Mouse (Mus musculus) adrenal gland, adult (tissue): ENCODE measurements around the gene Akna.

ENCODE experiments used
- DNase-seq, 2 experiments: peaks; one replicate each; pipeline ENCODE4 v3.0.0; 2022 to 2023; ENCODE audit warnings: low spot score in 1 of 2; ENCODE audit not compliant: inconsistent age in 2 of 2

Gene Akna

DNA sequence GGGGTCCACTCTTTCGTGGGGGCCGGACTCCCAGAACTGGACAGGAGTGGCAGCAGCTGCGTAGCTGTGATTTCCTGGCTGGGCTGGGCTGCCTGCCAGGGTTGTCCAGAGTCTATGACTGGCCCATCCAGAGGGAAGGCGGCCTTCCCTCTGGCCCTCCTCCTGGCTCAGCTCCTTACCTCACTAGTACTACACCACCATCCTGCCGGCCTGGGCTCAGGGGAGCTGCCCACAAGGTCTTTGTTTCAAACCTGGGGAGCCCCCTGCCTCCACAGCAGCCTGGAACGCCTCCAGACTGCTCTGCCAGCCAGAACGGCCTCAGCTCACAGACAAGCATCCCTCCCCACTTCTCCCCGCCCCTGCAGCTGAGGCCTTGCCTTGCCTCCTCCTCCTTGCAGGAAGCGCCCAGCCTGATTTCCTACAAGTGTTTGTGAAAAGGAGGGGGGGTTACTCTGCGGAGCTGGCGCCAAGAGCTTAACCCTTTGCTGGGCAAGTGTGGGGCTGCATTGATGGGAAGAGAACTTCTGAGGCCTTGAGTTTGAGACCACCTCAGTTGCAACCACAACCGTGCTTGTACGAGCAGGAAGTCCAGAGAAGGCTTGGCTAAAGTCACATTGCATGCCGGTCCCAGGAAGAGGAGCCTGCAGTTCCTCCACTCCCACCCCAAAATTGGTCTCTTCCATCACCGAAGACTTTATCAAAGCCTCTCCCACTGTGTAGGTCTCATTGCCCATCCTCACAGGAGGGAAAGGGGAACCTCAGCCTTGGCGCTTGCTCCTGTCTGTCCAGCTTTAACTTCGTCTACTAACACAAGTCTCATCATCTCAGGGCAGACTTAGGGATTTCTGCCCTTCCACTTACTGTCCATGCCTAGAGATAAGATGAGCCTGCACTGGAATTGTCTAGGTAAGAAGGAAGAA, at the start of gene Akna:
Gene Akna, minus strand, starts transcription at position 315 of the 920 bp plus-strand sequence.
- DNase-seq = peak; percentile 93 to 96

DNA sequence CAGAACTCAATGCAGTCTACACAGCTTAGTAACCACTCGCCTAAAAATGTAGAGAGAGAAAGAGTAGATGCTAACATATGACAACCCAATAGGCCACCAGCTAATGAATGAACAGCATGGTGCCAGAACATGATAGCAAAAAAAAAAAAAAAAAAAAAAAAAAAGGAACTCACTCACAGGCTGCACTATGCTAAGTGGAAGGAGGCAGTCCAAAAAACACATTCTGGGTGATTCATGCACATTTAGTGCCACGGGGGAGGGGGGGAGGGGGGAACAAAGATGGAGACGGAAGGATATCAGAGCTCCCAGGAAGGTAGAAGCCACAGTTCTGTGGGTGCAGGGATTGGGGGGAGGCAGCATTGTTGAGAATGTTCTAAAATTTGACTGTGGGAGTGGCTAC, 49.4 kb upstream of the Akna start:
- no peak for DNase-seq

DNA sequence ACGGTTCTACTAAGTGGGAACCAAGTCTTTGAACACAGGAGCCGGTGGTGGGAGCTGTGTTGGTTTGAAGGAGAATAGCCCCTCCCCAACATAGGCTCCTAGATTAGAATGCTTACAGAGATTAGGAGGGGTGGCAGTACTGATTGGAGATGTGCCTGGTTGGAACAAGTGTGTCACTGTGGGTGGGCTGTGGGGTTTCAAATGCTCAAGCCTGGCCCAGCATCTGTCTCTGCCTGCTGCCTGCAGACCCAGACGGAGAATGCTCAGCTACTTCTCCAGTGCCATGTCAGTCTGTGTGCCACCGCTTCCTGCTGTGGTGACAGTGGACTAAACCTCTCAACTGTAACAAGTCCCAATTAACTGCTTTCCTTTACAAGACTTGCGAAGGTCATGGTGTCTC, 47.4 kb upstream of the Akna start:
- DNase-seq = no peak

DNA sequence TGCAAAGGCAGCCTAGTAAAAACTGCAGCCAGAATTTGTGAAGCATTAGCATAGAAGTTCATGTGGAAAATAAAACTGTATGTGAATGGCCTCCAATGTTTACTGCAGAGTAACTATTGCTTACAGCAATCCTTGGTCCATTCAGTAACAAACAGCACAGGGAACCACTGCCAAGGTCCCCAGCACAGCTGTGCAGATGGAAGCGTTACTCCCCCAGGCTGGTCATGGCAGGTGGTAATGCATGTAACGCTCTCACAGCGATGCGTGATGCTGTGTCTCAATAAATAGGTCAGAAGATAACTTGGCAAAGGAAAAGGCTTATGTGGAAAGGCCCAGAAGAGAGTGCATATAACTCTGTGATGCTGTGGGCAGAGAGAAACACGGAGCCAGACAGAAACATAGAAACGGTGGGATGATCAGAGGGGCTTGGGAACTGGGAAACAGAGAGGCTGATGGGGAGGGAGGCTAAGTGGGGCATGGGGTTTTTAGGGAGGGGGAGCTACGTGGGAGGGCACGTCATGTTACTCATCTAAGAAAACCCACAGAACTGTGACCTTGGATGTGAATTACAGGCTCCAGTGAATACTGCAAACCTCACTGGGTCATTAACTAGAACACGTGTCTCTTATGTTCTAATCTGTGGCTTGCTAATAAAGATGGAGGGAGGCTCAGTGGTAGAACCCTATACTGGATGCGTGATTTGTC, 41.4 kb upstream of the Akna start:
- peak in 1 of 2 experiments; percentile 64 for DNase-seq

DNA sequence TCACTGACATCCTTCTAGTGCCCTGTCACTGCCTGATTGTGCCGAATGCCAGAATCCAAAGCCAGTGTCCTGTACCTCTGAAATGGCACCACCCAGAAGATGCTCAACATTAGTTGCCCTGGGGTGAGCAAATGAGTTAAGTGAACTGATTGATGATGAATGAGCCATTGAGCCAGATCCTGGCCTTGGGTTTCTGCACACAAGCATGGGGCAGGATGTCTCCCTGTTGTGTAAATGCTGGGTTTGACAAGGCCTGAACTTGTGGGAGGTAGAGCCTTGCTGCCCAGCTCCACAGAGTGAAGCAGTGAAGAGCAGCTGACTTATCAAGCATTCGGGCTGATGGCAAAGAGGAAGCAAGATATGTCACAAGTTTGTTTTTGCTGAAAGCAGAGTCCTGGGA, 39.9 kb upstream of the Akna start:
- peak; percentile 47 to 81 for DNase-seq

DNA sequence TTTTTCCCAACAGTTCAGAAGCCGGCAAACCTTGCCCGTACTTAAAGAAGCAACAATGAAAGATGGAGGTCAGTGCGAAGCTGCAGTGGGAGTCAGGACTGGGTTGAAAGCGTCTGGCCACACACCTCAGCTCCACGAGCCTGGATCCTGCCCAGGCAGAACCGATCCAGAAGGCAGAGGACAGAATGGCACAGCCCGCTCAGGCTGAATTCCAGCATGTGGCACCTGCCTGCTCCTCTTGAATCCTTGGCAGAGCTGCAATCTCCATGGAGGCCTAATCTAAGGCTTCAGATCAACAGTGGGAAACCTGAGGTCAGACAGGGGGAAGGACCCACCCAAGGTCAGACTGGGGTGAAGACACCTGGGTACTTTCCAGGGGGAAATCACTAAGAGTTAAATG, 38.5 kb upstream of the Akna start:
- DNase-seq = no peak

DNA sequence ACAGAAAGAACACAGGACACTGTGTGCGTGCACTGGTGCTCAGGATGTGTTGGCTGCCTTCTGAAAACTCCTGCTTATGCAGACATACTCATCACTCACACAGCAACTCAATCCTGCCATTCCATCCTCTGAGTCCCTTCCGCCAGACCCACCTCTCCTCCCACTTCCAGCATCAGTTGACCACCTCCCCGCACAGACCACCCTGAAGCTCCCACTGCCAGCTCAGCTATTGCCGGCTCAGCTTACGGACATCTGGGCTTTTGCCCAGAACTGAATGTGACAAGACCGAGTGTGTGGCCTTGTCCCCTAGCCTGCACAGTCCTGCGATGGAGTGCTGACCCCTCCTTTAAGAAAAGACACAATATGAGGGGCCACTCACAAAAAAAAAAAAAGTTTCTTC, 37.1 kb upstream of the Akna start:
- DNase-seq = peak; percentile 47 to 59

DNA sequence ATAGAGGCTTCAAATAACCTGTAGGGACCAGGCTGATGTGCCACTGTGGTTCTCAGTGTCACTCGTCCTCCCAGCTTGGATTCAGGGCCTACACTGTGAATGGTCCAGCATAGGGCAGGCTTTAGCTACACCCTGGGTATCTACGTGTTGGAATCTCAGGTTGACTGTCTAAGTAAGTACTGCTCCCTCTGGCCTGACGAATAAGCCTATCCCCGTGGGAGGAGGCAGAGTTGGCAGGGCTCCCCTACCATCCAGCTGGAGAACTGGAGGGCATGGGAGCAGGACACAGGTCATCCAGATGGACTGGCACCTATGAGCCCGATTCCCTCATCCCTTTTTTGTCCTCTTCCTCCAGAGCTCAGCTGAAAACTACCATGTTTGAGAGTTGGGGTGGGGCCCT, 34.8 kb upstream of the Akna start:
- DNase-seq = no peak

DNA sequence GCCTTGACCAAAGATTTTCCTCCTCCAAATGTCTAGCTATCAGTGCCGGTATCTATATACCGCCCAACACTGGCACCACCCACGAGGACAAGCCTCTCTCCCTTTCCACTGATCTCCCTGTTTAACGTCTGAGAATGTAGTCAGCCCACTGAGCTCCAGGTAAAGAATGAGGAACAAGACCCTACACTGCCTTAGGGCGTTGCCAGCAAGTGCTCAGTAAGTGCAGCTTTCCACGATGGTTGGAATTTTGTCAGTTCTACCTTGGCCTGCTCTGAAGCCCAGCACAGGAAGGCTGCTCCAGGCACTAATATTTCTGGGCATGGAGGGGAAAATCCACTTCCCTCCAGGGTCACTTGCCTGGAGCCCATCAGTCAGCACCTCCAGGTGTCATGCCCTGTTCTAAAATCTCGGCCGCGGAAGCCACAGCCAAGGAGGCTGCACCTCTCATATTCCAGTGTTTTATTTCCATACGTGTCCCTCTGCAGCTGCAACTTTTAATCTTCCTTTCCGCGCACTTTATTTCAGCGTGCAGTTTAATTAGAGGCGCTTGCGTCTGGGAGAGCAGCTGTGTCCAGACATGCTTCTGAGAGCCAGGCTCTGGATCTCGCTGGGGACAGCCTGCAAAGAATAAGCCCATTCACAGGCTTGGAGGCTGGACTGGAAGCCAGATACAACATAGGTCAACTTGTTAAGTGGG, 34.1 kb upstream of the Akna start:
- DNase-seq = no peak

DNA sequence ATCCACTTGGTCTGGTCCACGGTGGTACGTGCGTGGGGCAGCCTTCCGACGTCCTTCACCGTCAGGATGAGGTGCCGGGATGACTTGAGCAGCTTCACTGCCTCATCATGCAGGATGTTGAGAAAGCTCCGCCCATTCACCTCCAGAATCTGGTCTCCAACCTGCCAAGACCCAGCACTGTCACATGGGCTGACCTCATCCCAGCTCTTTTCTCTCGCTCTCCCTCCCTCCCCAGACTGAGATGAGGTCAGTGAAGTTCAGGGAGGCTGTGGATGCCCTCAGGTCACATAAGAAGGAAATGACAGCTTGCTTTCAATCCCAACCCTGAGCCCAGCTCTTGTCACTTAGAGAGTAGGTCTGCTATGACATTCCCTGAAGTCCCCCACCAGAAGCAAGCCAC, 32.2 kb upstream of the Akna start:
- no peak for DNase-seq

DNA sequence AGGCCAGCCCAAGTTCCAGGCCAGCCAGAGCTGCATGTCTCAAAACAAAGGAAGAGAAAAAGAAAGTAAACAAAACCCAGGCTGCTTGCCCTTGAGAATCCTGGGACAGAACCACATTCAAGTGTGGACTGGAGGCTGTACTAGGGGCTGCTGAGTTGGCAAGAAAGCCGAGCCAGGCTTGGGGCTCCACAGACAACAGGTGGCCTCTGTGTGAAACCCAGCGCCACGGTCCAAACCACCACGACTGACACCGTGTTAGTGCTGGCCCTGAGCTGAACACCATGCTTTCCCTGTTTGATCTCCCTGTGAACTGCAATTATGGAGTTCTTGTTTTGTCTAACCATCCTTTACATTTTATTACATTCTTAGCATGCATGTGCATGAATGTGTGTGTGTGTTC, 27.9 kb upstream of the Akna start:
- DNase-seq = peak in 1 of 2 experiments; percentile 62

DNA sequence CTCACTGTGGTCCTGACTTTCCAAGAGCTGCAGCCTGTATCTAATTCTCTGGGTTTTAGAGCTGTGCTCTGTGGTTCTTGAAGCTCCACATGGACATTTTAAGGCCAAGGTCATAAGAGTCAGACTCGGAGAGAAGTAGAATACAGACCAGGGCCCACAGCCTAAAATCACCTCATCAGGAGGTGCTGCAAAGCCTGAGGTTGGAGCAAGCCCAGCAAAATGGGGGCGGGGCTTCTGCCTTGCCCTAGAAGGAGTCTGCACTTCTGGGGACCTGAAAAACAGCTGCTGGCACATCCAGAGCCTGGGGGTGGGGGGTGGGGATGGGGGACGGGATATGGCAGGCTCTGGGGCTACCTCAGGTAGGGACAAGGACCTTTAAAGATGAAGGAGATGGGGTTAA, 27.2 kb upstream of the Akna start:
- DNase-seq = peak; percentile 76 to 77

DNA sequence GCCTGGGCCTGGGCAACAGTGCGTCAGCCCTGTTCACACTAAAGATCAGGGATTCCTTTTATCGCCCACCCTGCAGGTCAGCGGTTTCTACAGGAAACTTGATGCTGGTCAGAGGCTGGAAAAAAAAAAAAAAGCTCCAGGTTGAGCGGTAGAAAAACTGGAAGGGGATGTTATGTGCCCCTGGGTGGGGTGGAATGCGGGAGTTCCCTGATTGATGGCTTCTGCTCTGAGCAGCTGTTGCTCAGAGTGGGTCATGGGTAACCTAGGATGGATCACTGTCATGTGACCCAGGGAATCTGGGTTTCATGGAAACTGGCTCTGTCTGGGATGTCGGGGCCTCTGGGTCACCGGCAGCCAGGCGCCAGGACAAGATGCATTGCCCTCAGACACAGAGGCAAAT, 23.2 kb upstream of the Akna start:
- DNase-seq = no peak

DNA sequence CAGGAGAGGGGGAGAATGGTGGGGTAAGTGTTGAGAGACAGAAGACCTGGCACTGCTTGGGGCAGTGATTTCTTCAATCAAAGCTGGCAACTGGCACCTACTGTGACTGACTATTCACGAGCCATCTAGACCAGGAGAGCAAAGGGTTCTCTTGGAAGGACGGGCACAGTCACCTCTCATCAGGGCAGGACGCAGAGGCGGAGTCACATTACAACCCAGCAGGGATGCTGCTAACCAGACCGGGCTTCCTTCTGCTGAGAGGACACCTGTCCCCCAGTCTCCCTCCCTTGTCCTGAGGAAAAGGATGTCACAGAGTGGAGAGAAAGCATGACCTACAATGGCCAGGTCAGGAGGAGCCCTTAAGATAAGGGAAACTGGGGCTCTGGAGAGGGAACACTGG, 20.7 kb upstream of the Akna start:
- DNase-seq = no peak

DNA sequence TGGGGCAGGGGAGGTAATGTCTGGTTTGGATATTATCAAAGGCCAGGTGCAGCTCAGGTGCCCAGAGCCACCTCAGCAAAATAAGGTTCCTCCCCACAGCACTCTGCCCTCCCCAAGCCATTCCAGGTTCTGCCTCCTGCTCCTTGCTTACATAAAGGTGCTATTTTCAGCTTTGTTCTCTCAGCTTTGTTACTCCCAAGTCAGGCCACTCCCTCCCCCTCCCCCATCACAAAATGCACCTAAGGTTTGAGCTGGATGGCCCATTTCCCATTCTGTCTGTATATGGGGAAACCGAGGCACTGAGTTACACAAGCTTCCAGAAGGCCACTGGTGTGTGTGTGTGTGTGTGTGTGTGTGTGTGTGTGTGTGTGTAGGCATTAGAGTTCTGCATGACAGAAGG, 20.1 kb upstream of the Akna start:
- DNase-seq = no peak

DNA sequence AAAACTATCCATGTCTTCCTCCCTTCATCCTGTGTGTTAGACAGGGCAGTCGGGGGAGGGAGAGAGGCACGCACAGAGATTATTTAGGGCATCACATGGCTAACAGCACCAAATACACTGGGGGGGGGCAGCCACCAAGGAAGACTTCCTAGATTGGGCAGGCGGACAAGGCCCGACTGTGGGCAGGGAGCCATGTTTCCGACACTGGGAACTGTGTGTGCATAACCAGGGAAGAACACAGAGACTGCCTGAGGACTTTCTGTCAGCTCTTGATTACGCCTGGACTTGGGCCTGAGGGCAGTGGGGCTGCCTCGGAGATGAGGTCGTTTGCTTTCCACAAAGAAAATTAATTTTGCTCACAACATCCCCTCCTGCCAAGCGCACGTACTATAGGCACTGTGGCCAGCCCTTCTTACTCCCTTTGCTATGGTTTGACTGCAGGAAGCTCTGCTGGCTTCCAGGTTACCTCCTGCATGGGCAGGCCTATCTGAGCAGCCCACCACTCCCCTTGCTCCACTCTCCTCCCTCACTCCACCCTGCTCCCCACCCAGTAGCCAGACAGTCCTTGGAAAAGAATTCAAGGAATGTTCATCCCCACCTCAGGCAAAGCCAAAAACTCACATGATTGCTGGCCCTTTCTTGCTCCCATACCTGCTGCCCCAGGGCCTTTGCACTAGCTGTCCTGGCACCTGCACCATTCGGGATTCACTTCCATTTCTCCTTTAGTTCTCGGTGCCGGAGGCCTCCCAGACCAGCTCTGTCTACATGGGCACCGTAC, 17.2 kb upstream of the Akna start:
- DNase-seq = peak; percentile 65 to 75

DNA sequence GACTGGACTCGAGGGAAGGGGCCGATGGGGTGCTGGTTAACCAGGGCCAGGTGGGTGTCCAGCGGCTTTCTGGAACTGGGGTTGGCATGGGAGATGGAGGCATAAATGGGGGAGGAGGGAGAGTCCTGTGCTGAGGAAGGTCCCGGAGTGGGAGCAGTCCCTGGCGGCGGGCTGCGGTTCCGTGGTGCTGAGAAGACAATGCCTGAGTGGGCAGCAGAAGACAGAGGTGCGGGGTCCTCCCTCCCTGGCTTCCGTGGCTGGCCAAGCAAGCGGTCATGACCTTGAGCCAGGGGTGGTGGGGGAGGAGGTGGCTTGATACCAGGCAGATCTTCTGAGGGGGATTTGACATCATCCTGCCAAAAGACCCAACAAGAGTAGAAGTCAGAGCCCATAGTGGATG, 15.1 kb upstream of the Akna start:
- peak in 1 of 2 experiments; percentile 48 for DNase-seq

DNA sequence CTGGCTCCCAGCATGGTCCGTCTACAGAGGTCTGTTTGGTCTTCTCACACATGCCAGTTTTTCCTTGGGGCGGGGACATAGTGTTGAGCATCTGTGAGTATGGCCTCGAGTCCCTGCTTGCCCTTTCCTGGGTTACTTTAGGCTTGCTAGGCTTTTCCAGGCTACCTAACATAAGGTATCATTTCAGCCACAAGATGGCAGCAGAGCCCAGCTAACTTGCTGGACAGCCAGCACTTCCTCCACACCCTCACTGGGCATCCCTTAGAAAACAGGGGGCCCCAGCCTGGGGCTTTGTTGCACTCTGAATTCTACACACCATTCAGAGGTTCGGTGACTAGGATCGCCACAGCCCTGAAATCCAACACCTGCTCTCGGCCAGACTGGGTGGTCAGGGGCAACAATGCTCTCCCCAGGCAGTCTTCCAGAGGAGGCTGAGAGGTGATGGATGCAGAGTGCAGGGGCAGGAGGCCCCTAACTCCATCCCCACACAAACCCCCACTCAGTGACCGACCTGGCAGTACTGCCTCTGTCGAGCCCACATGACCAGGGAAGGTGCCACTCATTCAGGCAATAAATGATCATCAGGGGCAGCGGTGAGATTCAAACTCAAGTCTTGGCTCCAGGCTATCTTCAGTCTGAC, 14.3 kb upstream of the Akna start:
- DNase-seq = peak; percentile 79 to 94

DNA sequence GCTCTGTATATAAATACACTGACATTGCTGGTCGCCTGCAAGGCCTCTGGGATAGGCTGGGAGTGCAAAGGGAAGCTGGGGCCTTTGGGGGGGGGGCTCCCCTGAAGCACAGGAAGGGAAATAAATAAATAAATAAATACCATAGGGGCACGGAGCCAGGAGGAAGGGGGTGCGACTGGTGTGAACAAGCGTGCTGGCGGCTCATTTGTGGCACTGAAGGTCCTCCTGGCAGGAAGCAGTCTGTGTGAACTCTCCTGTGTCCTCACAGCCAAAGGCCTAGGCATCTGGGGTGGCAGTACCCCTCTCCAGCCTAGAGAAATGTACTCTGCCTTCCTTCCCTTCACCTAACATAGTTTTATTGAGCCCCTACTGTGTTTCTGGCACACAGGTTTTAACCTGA, 11.8 kb upstream of the Akna start:
- no peak for DNase-seq

DNA sequence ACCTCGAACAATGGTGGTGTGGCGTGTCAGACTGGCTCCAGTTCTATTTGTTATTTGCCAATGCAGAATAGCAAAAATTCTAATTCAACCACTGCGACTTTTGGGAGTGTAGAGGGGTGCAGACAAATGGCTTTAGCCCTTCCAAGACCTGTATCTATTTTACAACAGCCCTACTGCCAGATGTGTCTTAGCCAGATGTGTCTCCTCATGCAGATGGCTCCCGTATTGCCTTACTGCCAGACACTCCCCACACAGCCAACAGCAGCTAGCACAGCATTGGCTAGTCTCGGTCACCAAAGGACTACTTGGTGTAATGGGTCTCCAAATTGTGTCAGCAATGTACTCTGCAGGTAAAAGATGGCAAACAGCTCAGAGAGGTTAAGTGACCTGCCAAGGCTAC, 8.1 kb upstream of the Akna start:
- no peak for DNase-seq

DNA sequence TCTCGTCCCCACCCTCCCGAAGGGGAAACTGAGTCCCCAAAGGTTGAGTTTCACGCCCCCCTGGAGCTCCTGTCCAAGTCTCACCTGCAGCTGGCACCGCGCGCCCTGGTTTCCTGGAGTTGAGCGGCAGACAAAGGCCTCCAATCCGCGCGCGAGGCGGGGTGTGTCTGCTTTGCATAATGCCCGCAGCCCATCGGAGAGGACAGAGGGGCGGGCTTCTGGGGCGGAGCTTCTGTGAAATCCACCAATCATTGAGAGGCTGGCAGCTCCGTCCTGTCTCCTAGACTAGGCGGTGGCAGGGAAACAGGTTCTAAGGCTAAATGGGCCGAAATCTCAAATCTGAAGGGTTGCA, 7.4 kb upstream of the Akna start:
- peak; percentile 95 to 98 for DNase-seq
